Mouse (Mus musculus) spleen, adult 2 months (tissue): Measurements from ENCODE around the gene Micu1. TPM values are rescaled to one million over a fixed set of nuclear protein-coding genes. Genes with fewer than 3 reads are reported as not detected.

ENCODE experiments used
- DNase-seq, 2 experiments: peaks; one replicate each; pipeline versions ENCODE4 v3.0.0 to v3.0.0-alpha.2; 2012 to 2021; ENCODE audit warnings: low spot score in 2 of 2, low read depth in 1 of 2
- H3K27ac ChIP-seq: fragments of 200-500 bp; 2 replicates; pipeline ENCODE4 v1.5.1; 2012; ENCODE audit warnings: low read length, inconsistent platforms; ENCODE audit not compliant: insufficient read depth
- H3K27me3 ChIP-seq: fragments of 200-500 bp; 2 replicates; pipeline ENCODE4 v1.6.1; 2012; ENCODE audit warnings: mild to moderate bottlenecking, moderate library complexity, low read length, inconsistent platforms; ENCODE audit not compliant: control insufficient read depth, insufficient read depth
- H3K36me3 ChIP-seq: fragments of 200-500 bp; 2 replicates; pipeline ENCODE4 v1.6.1; 2012; ENCODE audit warnings: mild to moderate bottlenecking, low read length, inconsistent platforms; ENCODE audit not compliant: control insufficient read depth, insufficient read depth
- H3K4me1 ChIP-seq: fragments of 200-500 bp; 2 replicates; pipeline ENCODE4 v1.6.1; 2011; ENCODE audit warnings: inconsistent platforms; ENCODE audit not compliant: control insufficient read depth, insufficient read depth, insufficient read length
- H3K4me3 ChIP-seq: fragments of 200-500 bp; 2 replicates; pipeline ENCODE4 v1.5.1; 2011; ENCODE audit warnings: mild to moderate bottlenecking, inconsistent platforms; ENCODE audit not compliant: insufficient read depth, insufficient read length; ENCODE audit errors: extremely low read depth
- CTCF ChIP-seq: fragments of 200-500 bp; IDR thresholded peaks from 2 replicates; pipeline ENCODE4 v1.5.1; 2011; ENCODE audit warnings: mild to moderate bottlenecking, inconsistent platforms; ENCODE audit not compliant: insufficient read depth, insufficient read length, insufficient replicate concordance; ENCODE audit errors: extremely low read depth
- POLR2A ChIP-seq: fragments of 200-500 bp; IDR thresholded peaks from 2 replicates; pipeline ENCODE4 v1.6.1; 2011; ENCODE audit warnings: low read depth, low read length, inconsistent platforms
- WGBS: fragments of 180-500 bp; shearing (Covaris S2); methylation state at CpG from one replicate; pipeline ENCODE4 v1.1.7; 2018; 5-methylcytosine and 5-hydroxymethylcytosine counted together
- polyA plus RNA-seq: library from polyadenylated mRNA; depleted of rRNA; stranded (reverse); fragments of >200 nt; gene quantifications from 2 replicates; pipeline ENCODE4 v1.2.3, GENCODE M21; 2012

Gene Micu1
- polyA plus RNA-seq, 1 experiment = 21.9 TPM

- DNase-seq = no peak
Measured at GRCm38 (mm10) chr10:59878823-59879222, 176.5 kb downstream of the Micu1 start.

DNA sequence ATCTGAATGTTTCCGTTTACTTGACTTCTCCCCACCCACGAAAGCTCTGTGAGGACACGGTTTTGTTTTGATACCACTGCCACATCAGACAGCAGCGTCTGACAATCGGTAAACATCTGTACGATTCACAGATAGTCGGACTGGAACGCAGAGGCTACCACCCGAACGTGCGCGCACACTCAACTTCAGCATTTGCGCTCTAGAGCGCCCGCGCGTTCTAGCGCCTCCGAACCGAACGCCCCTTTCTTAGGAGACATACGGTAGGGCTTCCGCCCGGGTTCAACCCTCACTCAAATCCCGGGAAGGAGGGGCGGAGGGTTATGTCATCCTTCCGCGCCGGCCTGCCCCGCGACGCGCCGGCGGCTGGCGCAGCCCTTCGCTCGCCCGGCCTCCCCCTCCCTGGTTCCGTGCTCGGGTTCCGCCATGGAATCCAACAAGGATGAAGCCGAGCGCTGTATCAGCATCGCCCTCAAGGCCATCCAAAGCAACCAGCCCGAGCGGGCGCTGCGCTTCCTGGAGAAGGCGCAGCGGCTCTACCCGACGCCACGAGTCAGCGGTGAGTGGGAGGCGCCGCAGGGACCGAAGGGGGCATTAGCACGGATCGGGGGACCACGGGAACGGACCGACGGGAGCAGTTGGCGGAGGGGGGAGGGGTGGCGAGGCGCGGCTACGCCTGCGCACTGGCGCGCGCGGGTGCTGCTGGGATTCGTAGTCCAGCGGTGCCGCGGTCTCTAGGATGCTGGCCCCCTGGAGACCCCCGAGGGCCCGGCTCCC, 177.2 kb downstream of the Micu1 start, which contains the start of gene Dnajb12:
Gene Dnajb12, plus strand, starts transcription at position 302 of the 774 bp plus-strand sequence.
- Histone ChIP-seq H3K36me3 (no peaks in the 10 kb centered on the region), H3K4me1 (0 out of 2 replicates have a peak, but pooled peaks cover 4% of the 10 kb centered on the region), H3K27ac (peak within 1 kb of the TSS; percentile 95), H3K4me3 (peak within 1 kb of the TSS; percentile 93), H3K27me3 (no peaks in the 10 kb centered on the region)
- TF ChIP-seq POLR2A (peak; percentile 2; the same call in 1 of the 2 replicates), CTCF (no peak)
- under 1% methylated on average over 80 of the region's 80 CpGs for WGBS
- DNase-seq = peak; percentile 83 to 90

More at GRCm38 (mm10) chr10:59878823-59879222, 176.5 kb downstream of the Micu1 start:
- H3K36me3 ChIP-seq = no peaks in the 10 kb centered on the region
- peak overlapping the region; percentile 95; the same call in 1 of the 2 replicates for H3K27ac ChIP-seq
- peak overlapping the region; percentile 93 for H3K4me3 ChIP-seq
- H3K27me3 ChIP-seq = no peaks in the 10 kb centered on the region
- TF ChIP-seq CTCF (no peak), POLR2A (no peak)
- 14% methylated on average over 5 of the region's 5 CpGs for whole genome bisulfite sequencing
- H3K4me1 ChIP-seq = 0 out of 2 replicates have a peak, but pooled peaks cover 4% of the 10 kb centered on the region

DNA sequence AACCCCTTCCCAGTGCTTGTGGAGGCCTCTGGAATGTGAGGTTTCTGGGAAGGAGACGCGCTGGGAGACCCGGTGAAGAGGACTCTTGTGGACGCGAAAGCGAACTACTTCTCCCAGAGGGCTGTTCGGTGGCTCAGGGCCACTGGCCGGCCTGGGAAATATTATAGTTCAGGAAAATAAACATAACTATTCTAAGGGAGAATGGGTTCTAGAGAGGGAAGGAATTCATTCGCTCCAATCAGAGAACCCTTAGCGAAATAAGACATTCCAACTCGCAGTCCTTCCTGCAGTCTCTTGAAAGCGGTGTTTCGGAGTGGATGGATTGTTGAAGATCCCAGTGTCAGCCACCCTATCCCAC, 177.7 kb downstream of the Micu1 start:
- DNase-seq = no peak
- peaks cover 4% of the 10 kb centered on the region; the same call in 1 of the 2 replicates for H3K4me1 ChIP-seq
- H3K27ac ChIP-seq = peak overlapping the region; percentile 95
- WGBS = under 1% methylated on average over 13 of the region's 13 CpGs
- H3K36me3 ChIP-seq = no peaks in the 10 kb centered on the region
- peak overlapping the region; percentile 93 for H3K4me3 ChIP-seq
- TF ChIP-seq POLR2A = no peak
- TF ChIP-seq CTCF = no peak
- no peaks in the 10 kb centered on the region for H3K27me3 ChIP-seq

GRCm38 (mm10) chr10:59880837-59881236, 178.6 kb downstream of the Micu1 start:
- Histone ChIP-seq H3K4me3 (no peak overlapping the region), H3K36me3 (no peaks in the 10 kb centered on the region), H3K27ac (no peak overlapping the region), H3K4me1 (peaks cover 12% of the 10 kb centered on the region; the same call in 1 of the 2 replicates), H3K27me3 (no peaks in the 10 kb centered on the region)
- WGBS = 61% methylated on average over 7 of the region's 7 CpGs
- no peak for TF ChIP-seq CTCF
- no peak for TF ChIP-seq POLR2A
- DNase-seq = no peak

DNA sequence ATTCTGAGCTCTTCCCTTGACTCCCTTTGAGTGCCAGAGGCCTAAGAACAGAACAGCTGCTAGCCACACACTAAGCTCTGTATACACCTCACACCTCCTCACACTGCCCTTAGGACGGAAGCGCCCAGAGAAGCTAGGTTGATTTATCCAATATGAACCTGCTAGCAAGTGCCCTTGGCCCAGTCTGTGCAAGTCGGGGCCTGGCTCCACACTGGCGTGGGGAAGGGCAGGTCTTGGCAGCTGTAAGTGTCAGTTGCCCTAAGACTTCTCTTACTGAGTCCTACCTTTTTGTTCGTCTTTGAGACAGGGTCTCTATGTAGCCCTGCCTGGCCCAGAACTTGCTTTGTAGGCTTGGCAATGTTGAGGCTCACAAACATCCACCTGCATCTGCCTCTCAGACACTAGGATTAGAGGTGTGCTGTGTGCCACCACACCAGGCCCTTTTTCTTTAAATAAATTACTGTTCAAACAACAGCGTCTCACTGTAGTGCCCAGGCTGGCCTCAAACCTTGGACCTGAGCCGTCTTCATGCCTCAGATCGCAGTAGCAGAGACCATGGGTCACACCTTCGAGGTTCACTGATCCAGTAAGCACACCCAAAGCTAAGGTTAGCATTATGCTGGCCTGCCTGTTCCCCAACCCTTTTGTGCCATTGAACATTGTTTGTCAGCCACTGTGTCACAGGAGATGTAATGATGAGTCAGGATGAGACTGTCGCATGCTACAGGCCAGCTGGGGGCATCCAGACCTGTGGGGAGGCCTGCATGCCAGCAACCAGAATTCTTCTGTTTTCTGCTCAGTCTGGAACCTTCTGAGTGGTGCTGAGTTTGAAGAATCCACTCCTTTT, 182.3 kb downstream of the Micu1 start:
- DNase-seq = no peak
- Histone ChIP-seq H3K36me3 (no peaks in the 10 kb centered on the region), H3K4me3 (no peak overlapping the region), H3K27ac (peak overlapping the region; percentile 62), H3K4me1 (peaks cover 27% of the 10 kb centered on the region; the same call in 1 of the 2 replicates), H3K27me3 (no peaks in the 10 kb centered on the region)
- WGBS = 84% methylated on average over 10 of the region's 10 CpGs
- no peak for TF ChIP-seq CTCF
- no peak for TF ChIP-seq POLR2A

DNA sequence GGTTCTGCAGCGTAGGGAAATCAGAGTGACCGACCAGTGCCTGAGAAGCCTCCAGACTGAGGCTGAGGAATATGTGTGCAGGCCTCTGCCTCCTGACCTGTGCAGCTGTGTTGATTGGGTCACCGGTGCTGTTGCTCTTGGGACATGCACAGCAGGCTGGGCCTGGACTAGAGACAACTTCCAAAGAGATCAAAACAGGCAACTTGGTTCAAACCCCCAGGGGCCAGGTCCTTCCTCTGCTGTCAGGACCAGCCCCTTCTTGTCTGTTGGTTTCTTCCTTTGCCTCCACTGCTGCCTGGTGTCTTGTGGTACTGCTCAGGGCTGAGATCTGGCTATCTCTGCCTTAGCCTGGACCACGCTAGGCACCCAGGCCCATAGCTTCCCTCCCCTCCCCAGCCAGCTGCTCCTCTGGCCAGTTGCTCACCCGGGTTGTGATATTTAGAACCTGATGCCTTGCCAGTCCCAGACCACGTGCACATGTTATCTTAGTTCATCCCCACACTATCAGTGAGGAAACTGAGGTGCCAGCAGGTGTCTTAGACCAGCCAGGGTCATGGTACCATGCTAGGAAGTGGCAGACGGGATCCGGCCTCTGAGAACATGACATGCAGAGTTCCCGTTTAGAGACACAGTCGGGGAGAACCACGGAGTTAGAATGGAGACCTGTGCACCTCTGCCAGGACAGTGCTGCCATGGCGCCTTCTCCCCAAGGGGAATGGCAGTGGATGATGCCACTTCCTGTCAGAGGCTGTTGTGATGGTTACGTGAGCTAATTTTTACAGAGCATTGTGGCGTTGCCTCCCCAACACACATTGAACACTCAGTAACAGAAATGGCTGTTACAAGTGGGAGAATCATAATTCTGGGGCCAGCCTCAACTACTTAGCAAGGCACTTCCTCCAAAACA, 183.2 kb downstream of the Micu1 start:
- TF ChIP-seq CTCF (no peak), POLR2A (no peak)
- Histone ChIP-seq H3K27ac (peak overlapping the region; percentile 62), H3K27me3 (no peaks in the 10 kb centered on the region), H3K4me3 (no peak overlapping the region), H3K4me1 (peaks cover 27% of the 10 kb centered on the region; the same call in 1 of the 2 replicates), H3K36me3 (no peaks in the 10 kb centered on the region)
- no peak for DNase-seq
- 37% methylated on average over 14 of the region's 14 CpGs for WGBS
